Mouse (Mus musculus) liver, adult 2 months (tissue): Measurements from ENCODE around the gene Atp6v0d1. TPM values are rescaled to one million over a fixed set of nuclear protein-coding genes. Genes with fewer than 3 reads are reported as not detected.
A peak's percentile ranks its signal among the peaks of the same experiment; 100 is the strongest.

Experiments used
- DNase-seq: peaks from one replicate; pipeline ENCODE4 v3.0.0-alpha.2; 2011; ENCODE audit warnings: low read depth, low spot score; ENCODE audit errors: extremely low read depth
- H3K27ac ChIP-seq: fragments of 200-500 bp; replicated peaks from 2 replicates; pipeline ENCODE4 v1.5.1; 2012; ENCODE audit warnings: low read depth, mild to moderate bottlenecking, control low read depth, inconsistent platforms, low read length; ENCODE audit not compliant: insufficient read depth
- H3K27me3 ChIP-seq: fragments of 200-500 bp; 2 replicates; pipeline ENCODE4 v1.6.1; 2012; ENCODE audit warnings: mild to moderate bottlenecking, moderate library complexity, low read length, inconsistent platforms; ENCODE audit not compliant: control insufficient read depth, insufficient read depth
- H3K36me3 ChIP-seq: fragments of 200-500 bp; 2 replicates; pipeline ENCODE4 v1.6.1; 2012; ENCODE audit warnings: low read length, inconsistent platforms; ENCODE audit not compliant: control insufficient read depth, insufficient read depth
- H3K4me1 ChIP-seq: fragments of 200-500 bp; 2 replicates; pipeline ENCODE4 v1.6.1; 2011; ENCODE audit warnings: low read length; ENCODE audit not compliant: control insufficient read depth, insufficient read depth
- H3K4me3 ChIP-seq: fragments of 200-500 bp; 2 replicates; pipeline ENCODE4 v1.5.1; 2011; ENCODE audit warnings: low read depth, mild to moderate bottlenecking, control low read depth, low read length, moderate library complexity; ENCODE audit not compliant: insufficient read depth
- H3K79me2 ChIP-seq: fragments of 200-500 bp; 2 replicates; pipeline ENCODE4 v1.6.1; 2012; ENCODE audit warnings: inconsistent platforms, mild to moderate bottlenecking, low read length, moderate library complexity; ENCODE audit not compliant: control insufficient read depth, insufficient read depth
- H3K9ac ChIP-seq: fragments of 200-500 bp; 2 replicates; pipeline ENCODE4 v1.6.1; 2012; ENCODE audit warnings: low read depth, mild to moderate bottlenecking, control low read depth, inconsistent platforms, low read length
- CTCF ChIP-seq: fragments of 200-500 bp; IDR thresholded peaks from 2 replicates; pipeline ENCODE4 v1.5.1; 2011; ENCODE audit warnings: low read depth, low read length, control low read depth
- POLR2A ChIP-seq: fragments of 200-500 bp; IDR thresholded peaks from 2 replicates; pipeline ENCODE4 v1.6.1; 2011; ENCODE audit warnings: low read length, control low read depth; ENCODE audit not compliant: insufficient read depth; ENCODE audit errors: extremely low read depth
- WGBS: fragments of 180-500 bp; shearing (Covaris S2); methylation state at CpG from one replicate; pipeline ENCODE4 v1.1.7; 2018; 5-methylcytosine and 5-hydroxymethylcytosine counted together
- polyA plus RNA-seq: library from polyadenylated mRNA; depleted of rRNA; stranded (reverse); fragments of >200 nt; gene quantifications from 2 replicates; pipeline ENCODE4 v1.2.3, GENCODE M21; 2012
- total RNA-seq: library from RNA; depleted of rRNA; stranded (reverse); fragments of >200 nt; gene quantifications from 2 replicates; pipeline ENCODE4 v1.2.3, GENCODE M21; 2014

Atp6v0d1 gene
- total and polyA plus RNA-seq, 2 experiments: 63.5 to 82.0 TPM

GRCm38 (mm10) chr8:105555230-105555629 is 10.6 kb downstream of the Atp6v0d1 start:
- Histone ChIP-seq H3K4me1 (peaks cover 15% of the 10 kb centered on the region), H3K79me2 (peaks cover 38% of the 10 kb centered on the region; the same call in 1 of the 2 replicates), H3K27me3 (no peaks in the 10 kb centered on the region), H3K4me3 (no peak overlapping the region), H3K9ac (no peak overlapping the region), H3K27ac (no peak overlapping the region), H3K36me3 (peaks cover 5% of the 10 kb centered on the region; the same call in 1 of the 2 replicates)
- DNase-seq: no peak
- TF ChIP-seq CTCF (no peak), POLR2A (no peak)
- WGBS: 93% methylated on average over 3 of the region's 3 CpGs

DNA sequence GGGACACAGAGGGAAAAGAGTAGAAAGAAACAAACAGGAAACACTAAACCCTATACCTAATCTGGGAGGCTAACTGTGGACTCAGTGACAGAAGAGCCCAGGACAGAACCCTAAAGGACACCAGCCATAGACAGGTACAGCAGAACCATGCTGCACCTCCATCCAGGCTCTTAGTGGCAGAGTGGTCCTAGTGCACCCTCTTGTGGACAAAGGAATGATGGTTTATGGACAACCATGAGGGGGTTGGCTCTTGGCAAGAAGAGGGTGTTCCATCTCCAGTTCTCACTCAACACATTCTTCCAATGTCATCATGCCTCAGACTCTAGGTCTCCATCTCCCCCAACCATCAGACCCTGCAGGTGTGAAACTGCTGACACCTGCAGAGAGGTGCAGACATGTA is 11.8 kb downstream of the Atp6v0d1 start:
- Histone ChIP-seq H3K27ac (no peak overlapping the region), H3K27me3 (no peaks in the 10 kb centered on the region), H3K4me3 (no peak overlapping the region), H3K36me3 (peaks cover 3% of the 10 kb centered on the region; the same call in 1 of the 2 replicates), H3K79me2 (peaks cover 34% of the 10 kb centered on the region; the same call in 1 of the 2 replicates), H3K9ac (no peak overlapping the region), H3K4me1 (peaks cover 23% of the 10 kb centered on the region)
- TF ChIP-seq POLR2A (no peak), CTCF (peak; percentile 71)
- peak; percentile 50 for DNase-seq

DNA sequence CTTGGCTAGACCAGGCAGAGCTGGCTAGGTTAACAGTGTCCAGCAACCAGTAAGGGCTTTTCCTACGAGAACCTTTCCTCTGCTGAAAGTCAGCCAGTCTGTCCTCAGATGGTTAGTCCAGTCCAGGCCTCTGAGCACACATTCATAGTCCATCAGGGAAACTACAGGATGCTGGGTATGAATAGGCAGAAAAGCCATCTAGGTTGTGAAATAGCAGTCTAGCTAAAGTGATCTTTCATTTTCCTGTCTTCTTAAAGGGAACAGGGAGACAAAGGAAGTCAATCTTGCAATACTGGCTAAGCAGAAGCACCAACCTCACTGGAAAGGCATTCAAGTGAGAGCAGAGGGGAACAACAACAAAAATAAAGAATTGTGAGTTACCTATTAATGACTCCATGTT is 13.0 kb downstream of the Atp6v0d1 start:
- H3K79me2 ChIP-seq: peaks cover 32% of the 10 kb centered on the region; the same call in 1 of the 2 replicates
- H3K27me3 ChIP-seq: no peaks in the 10 kb centered on the region
- H3K4me3 ChIP-seq: no peak overlapping the region
- H3K27ac ChIP-seq: no peak overlapping the region
- 10% methylated on average over 1 of the region's 1 CpGs for WGBS
- H3K36me3 ChIP-seq: peaks cover 3% of the 10 kb centered on the region; the same call in 1 of the 2 replicates
- no peak overlapping the region for H3K9ac ChIP-seq
- peak; percentile 59 for DNase-seq
- H3K4me1 ChIP-seq: peaks cover 23% of the 10 kb centered on the region
- TF ChIP-seq POLR2A: no peak
- TF ChIP-seq CTCF: no peak

DNA sequence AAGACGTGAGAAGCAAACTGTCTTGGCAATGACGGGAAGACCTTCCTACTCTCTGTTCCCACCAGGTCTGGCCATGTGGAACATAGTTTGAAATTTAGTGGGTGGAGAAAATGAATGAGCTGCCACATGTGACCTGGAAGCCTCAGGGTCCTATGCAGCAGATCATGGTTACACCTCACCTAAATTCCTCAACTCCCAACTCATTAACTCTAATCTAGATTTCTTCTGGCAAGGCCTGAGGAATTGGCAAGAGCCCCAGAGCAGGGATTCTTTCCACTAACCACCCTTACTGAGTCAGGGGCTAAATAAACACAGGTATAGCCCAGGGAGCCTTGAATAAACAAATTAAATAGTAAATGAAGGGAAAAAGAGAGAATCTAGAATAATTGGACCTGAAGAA is 13.8 kb downstream of the Atp6v0d1 start:
- no peak overlapping the region for H3K4me3 ChIP-seq
- 96% methylated on average over 2 of the region's 2 CpGs for WGBS
- H3K4me1 ChIP-seq: peaks cover 26% of the 10 kb centered on the region
- no peak overlapping the region for H3K9ac ChIP-seq
- H3K27me3 ChIP-seq: no peaks in the 10 kb centered on the region
- H3K36me3 ChIP-seq: peaks cover 1% of the 10 kb centered on the region; the same call in 1 of the 2 replicates
- TF ChIP-seq CTCF: no peak
- no peak for TF ChIP-seq POLR2A
- peaks cover 30% of the 10 kb centered on the region; the same call in 1 of the 2 replicates for H3K79me2 ChIP-seq
- no peak overlapping the region for H3K27ac ChIP-seq
- DNase-seq: no peak

DNA sequence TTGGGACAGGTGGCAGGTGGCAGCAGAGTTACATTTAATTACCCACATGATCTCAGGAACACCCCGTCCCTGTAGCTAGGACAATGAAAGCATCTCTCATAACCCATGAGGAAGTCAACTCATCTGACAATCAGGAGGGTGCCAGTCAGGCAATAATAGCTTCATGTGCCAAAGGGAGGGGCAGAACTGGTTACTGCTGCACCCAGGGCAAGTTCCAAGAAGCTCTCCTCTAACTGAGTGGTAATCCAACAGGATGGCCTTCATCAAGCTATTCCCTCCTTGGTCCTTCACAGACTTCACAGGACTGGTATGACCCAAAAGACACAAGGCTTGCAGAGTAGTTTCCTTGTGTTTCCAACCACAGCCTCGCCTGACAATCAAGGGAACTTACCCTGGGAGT is 15.8 kb downstream of the Atp6v0d1 start:
- Histone ChIP-seq H3K4me3 (no peak overlapping the region), H3K4me1 (peaks cover 32% of the 10 kb centered on the region), H3K79me2 (peaks cover 40% of the 10 kb centered on the region; the same call in 1 of the 2 replicates), H3K9ac (no peak overlapping the region), H3K27ac (no peak overlapping the region), H3K27me3 (no peaks in the 10 kb centered on the region), H3K36me3 (peaks cover 1% of the 10 kb centered on the region; the same call in 1 of the 2 replicates)
- TF ChIP-seq POLR2A: no peak
- TF ChIP-seq CTCF: no peak
- WGBS: 91% methylated on average over 2 of the region's 2 CpGs
- DNase-seq: no peak

GRCm38 (mm10) chr8:105549506-105549905 is 16.3 kb downstream of the Atp6v0d1 start:
- no peaks in the 10 kb centered on the region for H3K27me3 ChIP-seq
- H3K36me3 ChIP-seq: peaks cover 1% of the 10 kb centered on the region; the same call in 1 of the 2 replicates
- H3K27ac ChIP-seq: no peak overlapping the region
- H3K4me1 ChIP-seq: peaks cover 32% of the 10 kb centered on the region
- peak; percentile 51 for DNase-seq
- 44% methylated on average over 1 of the region's 1 CpGs for WGBS
- no peak overlapping the region for H3K9ac ChIP-seq
- no peak overlapping the region for H3K4me3 ChIP-seq
- no peak for TF ChIP-seq POLR2A
- peaks cover 43% of the 10 kb centered on the region; the same call in 1 of the 2 replicates for H3K79me2 ChIP-seq
